Mouse (Mus musculus) right cerebral cortex, adult 2 months (tissue): ENCODE data around the gene Myo15b.

Experiments used
- DNase-seq, 2 experiments: peaks; one replicate each; pipeline ENCODE4 v3.0.0; 2021 to 2022; ENCODE audit warnings: low spot score in 2 of 2

The Myo15b gene

GRCm38 (mm10) chr11:115872437-115872836, 14.2 kb downstream of the Myo15b start:
- no peak for DNase-seq

- DNase-seq: no peak
These were observed 17.7 kb downstream of the Myo15b start for GRCm38 (mm10) chr11:115875935-115876334.

- DNase-seq: no peak
These were observed 18.2 kb downstream of the Myo15b start for GRCm38 (mm10) chr11:115876438-115876837.

GRCm38 (mm10) chr11:115877174-115877755, 19.1 kb downstream of the Myo15b start:
- DNase-seq: no peak

- no peak for DNase-seq
These were observed 19.9 kb downstream of the Myo15b start for GRCm38 (mm10) chr11:115878071-115878470.

GRCm38 (mm10) chr11:115881002-115881401, 22.8 kb downstream of the Myo15b start:
- peak in 1 of 2 experiments; percentile 22 for DNase-seq

GRCm38 (mm10) chr11:115883251-115883650, 25.0 kb downstream of the Myo15b start:
- no peak for DNase-seq

- DNase-seq: no peak
These were observed 26.2 kb downstream of the Myo15b start for GRCm38 (mm10) chr11:115884361-115884760.

- no peak for DNase-seq
These were observed 27.1 kb downstream of the Myo15b start for GRCm38 (mm10) chr11:115885281-115885680.

- DNase-seq: no peak
These were observed 28.2 kb downstream of the Myo15b start for GRCm38 (mm10) chr11:115886446-115886845.

- DNase-seq: no peak
These were observed 29.8 kb downstream of the Myo15b start for GRCm38 (mm10) chr11:115888020-115888419.

GRCm38 (mm10) chr11:115889159-115889558, 31.0 kb downstream of the Myo15b start:
- no peak for DNase-seq

GRCm38 (mm10) chr11:115892213-115892612, 34.0 kb downstream of the Myo15b start:
- no peak for DNase-seq

GRCm38 (mm10) chr11:115893071-115893470, 34.9 kb downstream of the Myo15b start:
- no peak for DNase-seq

GRCm38 (mm10) chr11:115894755-115895520, 36.7 kb downstream of the Myo15b start:
- DNase-seq: no peak

GRCm38 (mm10) chr11:115898446-115898845, 40.2 kb downstream of the Myo15b start:
- no peak for DNase-seq

GRCm38 (mm10) chr11:115898886-115899285, 40.7 kb downstream of the Myo15b start:
- DNase-seq: peak; percentile 19 to 29

- no peak for DNase-seq
These were observed 41.5 kb downstream of the Myo15b start, which contains the start of gene Smim5 for GRCm38 (mm10) chr11:115899486-115900266. Smim5 (plus strand) TSS chr11:115899966.

GRCm38 (mm10) chr11:115900561-115901337, 42.5 kb downstream of the Myo15b start:
- DNase-seq: no peak

GRCm38 (mm10) chr11:115901338-115902161, 43.3 kb downstream of the Myo15b start:
- DNase-seq: no peak

- no peak for DNase-seq
These were observed 44.0 kb downstream of the Myo15b start for GRCm38 (mm10) chr11:115902177-115902576.
